Mouse (Mus musculus) left cerebral cortex, postnatal 36 days (tissue): ENCODE data around the gene Nav2. TPM values are rescaled to one million over a fixed set of nuclear protein-coding genes. Genes with fewer than 3 reads are reported as not detected.

Source experiments
- DNase-seq, 2 experiments: peaks; one replicate each; pipeline ENCODE4 v3.0.0; 2021 to 2022; ENCODE audit warnings: low spot score in 2 of 2, mixed read lengths in 1 of 2
- intact Hi-C: fragments of 180-260 bp; cut with DNase I; formaldehyde crosslinking; loops from one replicate; pipeline ENCODE4 v1.15.1; 2025
- total RNA-seq, 2 experiments: library from RNA; stranded (reverse); gene quantifications; 2 replicates each; pipeline ENCODE4 v1.2.3; 2021

Nav2 gene
- total RNA-seq, 2 experiments from 2014 or later = 62.0 to 120 TPM

- DNase-seq = no peak
- intact Hi-C loops = no loop called here
Observed at GRCm38 (mm10) chr7:49342556-49343080, 434.1 kb downstream of the Nav2 start.

- DNase-seq = no peak
- intact Hi-C loops = no loop called here
Observed at GRCm38 (mm10) chr7:49343081-49343600, 434.6 kb downstream of the Nav2 start.

DNA sequence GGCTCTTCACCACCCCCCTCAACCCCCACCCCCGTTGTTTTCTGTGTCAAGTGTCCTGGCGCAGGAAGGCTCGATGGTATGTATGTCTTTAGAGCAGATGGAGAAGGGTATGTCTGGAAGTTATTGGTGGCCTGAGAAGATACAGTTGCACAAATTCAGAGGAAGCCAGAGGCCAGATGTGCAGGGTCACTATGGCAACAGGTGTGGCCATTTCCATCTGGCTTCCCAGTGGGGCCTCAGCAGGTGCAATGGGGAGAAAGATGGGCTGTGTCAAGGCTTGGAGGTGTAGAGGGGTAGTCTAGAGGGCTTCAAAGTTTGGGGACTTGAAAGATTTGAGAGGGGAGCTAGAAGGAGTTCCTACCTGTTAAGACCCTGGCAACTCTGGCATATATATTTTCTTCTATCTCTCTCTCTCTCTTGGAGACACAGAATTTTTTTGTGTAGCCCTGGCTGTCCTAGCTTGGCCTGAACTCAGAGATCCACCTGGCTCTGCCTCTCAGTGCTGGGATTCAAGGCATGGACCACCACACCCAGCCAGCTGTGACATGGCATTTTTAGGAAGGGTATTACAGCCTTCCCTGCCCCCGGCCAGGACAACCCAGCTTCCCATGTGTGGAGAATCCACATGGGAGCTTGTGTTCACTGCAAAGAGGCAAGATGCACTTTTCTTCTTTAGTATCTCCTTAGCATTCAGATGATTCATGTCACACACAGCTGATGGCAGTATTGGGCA is 435.4 kb downstream of the Nav2 start:
- intact Hi-C loops = no loop called here
- DNase-seq = no peak

GRCm38 (mm10) chr7:49347338-49348272 is 439.1 kb downstream of the Nav2 start:
- intact Hi-C loops = no loop called here
- no peak for DNase-seq

- intact Hi-C loops = no loop called here
- no peak for DNase-seq
Observed at GRCm38 (mm10) chr7:49348636-49349035, 440.1 kb downstream of the Nav2 start.

GRCm38 (mm10) chr7:49350321-49351007 is 441.9 kb downstream of the Nav2 start:
- DNase-seq = no peak
- intact Hi-C loops = no loop called here

GRCm38 (mm10) chr7:49351596-49352258 is 443.2 kb downstream of the Nav2 start:
- intact Hi-C loops = no loop called here

DNA sequence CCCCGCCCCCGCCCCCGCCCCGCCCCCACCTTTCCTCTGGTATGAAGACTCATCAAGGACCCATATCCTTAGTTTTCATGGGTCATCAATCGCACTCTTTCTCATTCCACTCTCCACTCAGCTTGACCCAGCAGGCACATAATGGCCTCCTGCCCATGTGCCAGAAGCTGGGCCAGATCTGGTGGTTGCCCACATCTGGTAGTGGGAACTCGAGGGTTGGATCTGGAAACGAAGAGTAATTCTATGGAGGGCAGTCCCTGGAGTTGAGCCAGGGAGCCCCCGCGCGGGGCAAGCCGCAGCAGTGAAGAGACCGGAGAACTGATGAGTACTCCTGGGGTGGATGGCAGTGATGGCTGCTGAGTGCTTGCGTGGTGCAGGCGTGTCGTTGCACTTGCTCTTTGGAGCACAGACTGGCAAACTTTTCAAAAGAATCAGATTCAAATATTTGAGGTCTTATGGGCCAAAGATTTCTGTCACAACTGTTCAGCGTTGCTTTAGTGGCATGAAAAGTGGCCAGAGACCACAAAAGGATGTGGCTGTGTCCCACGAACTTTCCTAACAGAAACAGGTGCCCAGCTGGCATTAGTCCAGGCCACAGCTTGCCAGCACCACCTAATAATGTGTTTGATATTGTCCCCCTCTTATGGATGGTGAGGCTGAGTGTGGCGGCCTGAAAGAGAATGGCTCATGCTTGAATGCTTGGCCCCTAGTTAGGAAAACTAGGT is 449.1 kb downstream of the Nav2 start:
- DNase-seq = no peak
- intact Hi-C loops = no loop called here

More at GRCm38 (mm10) chr7:49351596-49352258, 443.2 kb downstream of the Nav2 start:
- no peak for DNase-seq

- intact Hi-C loops = no loop called here
Observed at GRCm38 (mm10) chr7:49359120-49359519, 450.6 kb downstream of the Nav2 start.

DNA sequence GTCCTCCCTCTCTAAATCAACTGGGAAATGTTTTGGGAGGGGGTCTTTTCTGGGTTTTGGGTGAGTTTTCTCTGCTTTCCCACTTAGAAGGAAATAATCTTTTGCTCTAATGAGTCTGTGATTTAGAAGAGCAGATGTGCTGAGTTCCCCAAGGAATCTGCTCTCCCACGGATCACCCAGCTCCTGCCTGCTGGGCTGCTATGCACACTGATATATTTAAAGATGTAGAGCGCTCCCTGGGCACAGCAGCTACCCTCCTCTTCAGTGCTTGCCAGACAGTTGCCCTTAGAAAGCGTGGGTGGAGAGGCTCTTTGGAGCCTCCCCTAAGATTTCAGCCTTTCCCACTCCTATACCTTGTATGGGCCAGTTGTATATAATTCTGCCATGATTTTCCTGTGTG is 452.1 kb downstream of the Nav2 start:
- intact Hi-C loops = no loop called here
- DNase-seq = no peak

More at GRCm38 (mm10) chr7:49359120-49359519, 450.6 kb downstream of the Nav2 start:
- DNase-seq = no peak

DNA sequence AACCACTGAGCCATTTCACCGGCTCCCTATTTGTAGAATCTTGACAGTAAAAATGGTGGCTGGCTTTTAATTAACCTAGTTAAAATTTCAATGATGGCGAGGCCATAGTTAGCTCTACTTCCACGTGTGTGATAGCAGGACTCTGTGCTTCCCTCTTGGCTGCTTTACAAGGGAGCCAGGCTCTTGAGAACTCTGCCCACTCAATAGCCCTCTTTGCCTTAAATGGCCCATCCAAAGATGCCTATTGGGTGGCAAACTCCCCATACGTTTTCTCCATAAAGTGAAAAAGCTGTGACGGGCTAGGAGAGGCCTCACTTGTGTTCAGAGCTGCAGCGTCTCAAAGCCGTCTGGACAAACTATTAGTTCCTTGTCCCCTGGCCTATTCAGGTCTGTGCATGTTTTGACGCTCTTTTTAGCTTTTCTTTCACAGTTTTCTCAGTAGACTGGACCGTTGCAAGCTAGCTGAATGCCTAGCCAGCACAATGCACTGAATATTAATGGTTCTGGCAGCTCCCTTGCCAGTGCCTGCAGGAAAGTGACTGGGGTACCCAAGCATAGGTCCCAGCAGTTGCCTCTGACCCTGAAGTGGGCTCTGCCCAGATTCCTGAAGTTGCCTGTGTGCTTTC is 453.1 kb downstream of the Nav2 start:
- no peak for DNase-seq
- intact Hi-C loops = no loop called here

DNA sequence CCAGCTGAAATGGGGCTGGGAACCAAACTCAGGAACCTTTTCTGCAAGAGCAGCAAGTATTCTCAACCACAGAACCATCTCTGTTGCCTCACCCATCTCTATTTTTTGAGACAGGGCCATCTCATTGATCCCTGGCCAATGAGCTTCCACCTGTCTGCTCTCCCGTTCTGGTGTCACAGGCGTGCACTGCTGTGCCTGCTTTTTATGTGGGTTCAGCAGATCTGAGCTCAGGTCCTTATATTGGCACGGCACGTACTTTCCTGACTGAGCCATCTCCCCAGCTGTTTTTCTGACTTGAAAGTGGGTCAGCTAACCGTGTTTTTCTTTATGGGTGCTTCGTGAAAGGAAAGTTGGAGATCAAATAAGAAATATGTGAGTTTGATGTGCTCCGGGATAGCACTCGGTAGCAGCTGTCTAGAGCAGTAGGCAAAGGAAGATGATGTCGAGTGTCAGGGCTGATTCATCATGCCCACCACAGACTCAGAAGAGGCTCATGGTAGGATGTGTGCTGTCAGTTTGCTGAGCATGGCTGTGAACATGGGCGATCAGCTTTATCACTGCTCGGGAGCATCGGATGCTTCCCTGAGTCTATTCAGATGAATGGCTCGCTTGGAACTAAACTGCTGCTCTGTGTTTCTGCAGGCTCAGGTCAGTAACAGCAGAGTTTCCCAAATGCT is 456.1 kb downstream of the Nav2 start:
- no peak for DNase-seq
- intact Hi-C loops = no loop called here

DNA sequence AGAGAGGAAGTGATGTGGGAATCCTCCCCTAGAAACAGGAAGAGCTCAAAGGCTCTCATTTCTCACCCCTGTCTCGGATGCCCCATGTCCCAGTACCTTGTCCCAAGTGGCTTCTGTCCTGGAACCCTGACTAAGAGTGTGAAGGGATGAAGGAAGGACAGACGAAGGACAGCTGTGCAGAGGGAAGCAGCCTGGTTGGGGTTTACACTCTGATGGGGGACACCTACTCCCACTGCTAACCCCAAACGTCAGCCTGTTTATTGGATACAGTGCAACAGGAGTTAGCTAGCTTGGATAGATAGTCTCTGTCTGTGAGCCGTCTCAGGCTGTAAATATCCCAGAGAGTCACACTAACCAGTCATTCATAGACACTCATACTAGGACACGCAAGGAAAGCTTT is 460.1 kb downstream of the Nav2 start:
- intact Hi-C loops = no loop called here
- DNase-seq = no peak

GRCm38 (mm10) chr7:49369006-49369405 is 460.5 kb downstream of the Nav2 start:
- DNase-seq = no peak
- intact Hi-C loops = no loop called here

DNA sequence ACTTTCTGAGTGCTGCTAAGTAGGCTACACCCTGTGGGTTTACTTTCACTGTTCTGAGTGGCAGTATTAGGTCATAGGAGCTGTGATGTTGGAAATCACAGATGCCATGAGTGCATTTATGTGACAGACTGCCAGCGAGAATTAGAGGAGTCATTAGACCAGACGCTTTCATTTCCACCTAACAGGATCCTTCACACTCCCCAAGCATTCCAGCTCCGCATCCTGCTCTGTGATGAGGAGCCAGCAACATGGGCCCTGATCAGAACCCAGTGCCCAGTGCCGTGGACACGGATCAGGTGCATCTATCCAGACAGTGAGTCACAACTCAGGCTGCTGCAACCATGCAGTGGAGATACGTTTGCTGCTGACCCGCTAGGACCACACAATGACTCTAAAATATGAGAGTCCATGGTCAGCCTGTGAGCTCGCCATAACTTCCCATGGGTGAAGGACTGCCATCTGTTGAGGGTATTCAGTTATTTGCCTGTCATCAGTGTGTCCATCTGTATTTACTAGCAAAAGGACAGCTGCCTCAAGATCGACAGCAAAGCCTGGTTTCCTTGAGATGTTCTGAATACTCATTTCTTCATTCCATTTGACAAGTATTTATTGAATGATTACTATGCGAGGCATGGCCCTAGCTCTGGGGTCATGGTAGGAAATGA is 461.4 kb downstream of the Nav2 start:
- intact Hi-C loops = loop anchor here (10.0 kb wide), 1 partner anchor 235 kb away; no protein-coding TSS in a partner anchor
- DNase-seq = no peak

GRCm38 (mm10) chr7:49371345-49371744 is 462.8 kb downstream of the Nav2 start:
- no peak for DNase-seq
- intact Hi-C loops = loop anchor here (10.0 kb wide), 1 partner anchor 237 kb away; no protein-coding TSS in a partner anchor

DNA sequence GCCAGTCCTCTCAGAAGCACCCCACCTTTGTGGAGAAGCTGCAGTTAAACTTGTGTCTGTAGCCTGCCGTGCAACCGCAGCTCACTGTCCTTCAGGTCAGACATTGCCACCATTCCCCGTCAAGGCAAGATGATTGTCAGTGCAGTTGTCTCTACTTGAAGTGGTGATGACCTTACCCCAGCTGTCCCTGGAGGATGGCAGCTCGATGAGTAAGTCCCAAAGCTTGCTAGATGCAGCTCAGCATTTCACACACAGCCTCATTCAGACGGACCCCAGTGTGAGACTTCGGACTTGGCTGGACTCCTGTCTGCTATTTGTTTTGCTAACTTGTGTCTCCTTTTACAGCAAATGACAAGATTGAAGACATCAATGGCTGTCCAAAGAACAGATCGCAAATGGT is 463.5 kb downstream of the Nav2 start:
- DNase-seq = no peak
- intact Hi-C loops = loop anchor here (10.0 kb wide), 1 partner anchor 237 kb away; no protein-coding TSS in a partner anchor
